Mouse (Mus musculus) cerebellum, postnatal 4 days (tissue): ENCODE measurements at regions not wholly inside any gene's neighbourhood (a gene's known extent, or its start where the extent isn't known, plus 50 kb on each side); places are given as distances from the start of the nearest gene placed in this dataset.

ENCODE experiments used
- DNase-seq, 2 experiments: peaks; one replicate each; pipeline ENCODE4 v3.0.0; 2022; ENCODE audit warnings: low spot score in 2 of 2, mixed read lengths in 1 of 2

DNA sequence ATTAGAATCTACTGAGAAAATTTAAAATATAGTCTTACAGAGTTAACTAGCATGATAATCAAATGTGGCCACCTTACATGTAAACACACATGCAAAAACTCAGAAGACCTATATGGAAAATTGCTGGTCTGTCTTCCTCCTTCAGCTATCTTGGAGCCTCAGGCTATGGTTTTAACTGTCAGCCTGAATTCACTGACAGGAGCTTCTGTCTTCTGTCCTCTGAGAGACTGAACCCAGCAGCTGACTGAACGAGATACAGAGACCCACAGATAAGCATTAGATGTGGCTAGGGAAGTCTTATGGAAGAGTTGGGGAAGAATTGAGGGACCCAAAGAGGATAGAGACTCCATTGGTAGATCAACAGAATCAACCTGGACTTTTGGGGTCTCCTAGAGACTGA lies 360.0 kb upstream of the Meox2 start:
- DNase-seq, result no peak

DNA sequence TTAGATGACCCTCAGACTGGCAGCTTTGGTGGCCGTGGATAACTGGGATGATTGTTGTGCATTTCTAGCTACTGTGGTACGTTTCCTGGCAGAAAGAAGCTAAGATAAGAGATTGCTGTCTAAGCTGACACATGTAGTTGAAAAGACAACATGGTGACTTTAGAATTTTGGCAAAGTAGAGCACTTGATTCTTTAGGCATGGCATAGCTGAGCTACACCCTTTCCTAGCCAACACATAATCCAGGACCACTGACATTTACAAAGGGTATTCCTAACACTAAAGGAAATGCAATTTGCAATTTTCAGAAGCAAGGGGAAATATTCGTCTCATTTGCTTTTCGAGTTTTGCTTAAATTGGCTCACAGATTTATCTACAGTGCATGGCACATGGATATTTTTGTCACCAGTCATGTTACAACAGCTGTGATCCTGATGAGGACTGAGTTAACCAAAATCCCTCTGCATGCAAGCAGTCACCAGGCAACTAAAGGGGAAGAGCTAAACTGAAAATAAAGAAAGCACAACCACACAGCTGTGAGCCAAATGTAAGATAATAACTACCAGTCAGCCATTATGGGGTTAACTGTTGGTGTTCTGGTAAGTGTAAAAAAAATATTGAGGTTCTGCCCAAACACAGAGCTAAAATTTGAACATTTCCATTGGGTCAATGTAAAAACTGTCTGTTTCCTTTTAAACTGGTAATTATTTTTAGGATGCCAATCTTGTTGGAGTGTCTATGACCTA lies 342.9 kb upstream of the Meox2 start:
- no peak for DNase-seq

DNA sequence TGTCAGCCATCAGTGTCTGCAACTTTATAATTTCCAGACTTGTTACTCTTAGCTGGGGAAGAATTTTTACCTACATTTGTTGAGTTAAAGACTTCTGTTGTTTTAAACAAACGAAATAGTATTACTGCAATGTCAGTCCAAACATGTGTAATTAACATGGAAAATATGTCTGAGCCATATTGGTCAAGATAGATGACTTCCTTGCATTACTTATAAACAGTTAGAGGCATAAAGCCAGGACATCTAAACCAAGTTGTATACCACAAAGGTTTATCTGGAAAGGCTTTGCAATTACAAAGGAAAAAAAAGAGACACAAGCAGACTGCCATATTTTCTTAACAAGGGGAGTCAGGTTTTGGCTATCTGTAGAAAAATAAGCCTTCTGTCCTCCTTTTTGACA lies 342.2 kb upstream of the Meox2 start:
- DNase-seq, result no peak

DNA sequence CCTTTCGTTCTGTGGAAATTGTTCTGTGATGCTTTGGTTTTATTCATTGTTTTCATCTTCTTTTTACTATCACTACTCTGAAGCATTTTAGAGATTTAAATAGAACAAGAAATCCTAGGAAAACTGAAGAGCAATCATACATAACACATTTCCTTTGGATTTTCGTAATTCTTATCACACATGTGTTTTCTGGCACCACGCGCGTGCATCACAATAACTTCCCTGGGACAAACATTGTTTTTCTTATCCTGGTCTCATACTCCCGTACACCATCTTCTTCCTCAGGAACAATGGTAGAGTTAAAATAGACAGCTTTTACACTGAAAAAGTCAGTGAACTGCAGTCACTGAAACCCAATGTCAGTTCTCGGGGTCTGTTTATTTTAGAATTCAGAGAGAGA lies 327.6 kb upstream of the Meox2 start:
- no peak for DNase-seq

DNA sequence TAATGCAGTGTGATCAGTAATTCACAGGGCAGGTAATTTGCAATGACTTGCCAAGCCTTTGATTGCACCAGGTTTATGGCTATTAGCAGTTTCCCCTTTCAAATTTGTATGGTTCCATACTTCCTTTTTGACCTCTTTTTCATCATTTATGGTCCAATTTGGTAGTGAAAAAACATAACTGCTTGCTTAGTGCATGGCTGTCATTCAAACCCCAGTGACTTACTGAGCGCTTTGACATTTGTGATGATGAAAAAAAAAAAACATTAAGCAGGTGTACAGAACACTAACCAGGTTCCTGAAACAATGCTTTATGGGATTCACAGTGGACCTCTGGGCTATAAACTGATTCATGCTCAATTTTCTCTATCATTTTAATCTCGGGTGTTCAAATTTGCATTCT lies 317.5 kb upstream of the Meox2 start:
- no peak for DNase-seq

DNA sequence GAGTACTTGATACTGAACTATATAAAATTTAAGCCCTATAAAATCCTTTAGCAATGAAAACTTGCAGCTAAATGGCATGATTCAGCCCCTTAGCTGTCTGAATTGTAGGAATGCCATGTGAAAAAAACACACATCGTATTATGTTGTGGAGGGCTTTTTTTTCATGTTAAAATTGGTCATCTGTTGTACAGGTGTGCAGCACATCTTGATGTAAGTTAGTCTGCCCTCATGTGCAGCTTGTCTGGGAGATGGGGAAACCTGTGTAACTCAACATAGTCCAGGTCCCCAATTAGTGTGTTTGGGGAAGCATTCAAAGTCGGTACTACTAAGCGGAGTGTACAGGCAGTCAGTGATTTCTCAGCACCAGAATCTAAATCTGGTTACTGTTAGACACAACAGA lies 316.9 kb upstream of the Meox2 start:
- no peak for DNase-seq

DNA sequence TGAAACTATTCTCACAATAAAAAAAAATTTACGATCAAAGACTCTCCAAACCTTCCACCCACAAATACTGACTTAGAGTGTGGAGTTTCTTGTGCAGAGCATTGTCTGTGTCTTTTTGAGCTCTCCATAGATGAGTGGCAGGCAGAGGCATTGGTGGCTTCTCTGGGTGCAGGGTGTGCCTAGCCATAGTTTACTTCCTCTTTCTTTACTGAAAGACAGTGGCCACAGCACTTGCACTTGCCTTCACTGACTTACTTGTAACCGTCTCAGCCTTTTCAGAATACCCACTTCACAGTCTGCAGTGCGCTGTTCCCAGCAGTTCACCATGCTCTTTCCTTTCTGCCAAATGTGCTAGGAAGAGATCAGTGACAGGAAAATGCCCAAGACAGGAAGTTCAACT lies 316.1 kb upstream of the Meox2 start:
- no peak for DNase-seq

DNA sequence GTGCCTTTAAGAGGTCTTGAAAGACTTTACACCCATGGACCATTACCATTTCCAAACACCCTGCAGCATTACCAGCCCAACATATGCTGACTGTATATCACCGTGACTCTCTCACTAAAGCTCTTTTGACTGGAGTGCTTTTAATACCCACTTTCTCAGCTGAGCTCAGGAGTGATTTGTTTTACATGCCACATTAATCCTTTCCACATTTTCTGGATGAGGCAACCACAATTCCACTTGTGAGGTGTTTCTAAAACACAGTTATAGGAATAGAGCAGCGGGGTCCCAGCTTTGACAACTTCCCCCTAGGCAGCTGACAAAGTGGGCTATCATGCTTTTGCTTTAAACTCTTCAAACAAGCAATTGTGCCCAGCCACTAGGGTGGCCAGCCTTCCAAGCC lies 314.5 kb upstream of the Meox2 start:
- no peak for DNase-seq

DNA sequence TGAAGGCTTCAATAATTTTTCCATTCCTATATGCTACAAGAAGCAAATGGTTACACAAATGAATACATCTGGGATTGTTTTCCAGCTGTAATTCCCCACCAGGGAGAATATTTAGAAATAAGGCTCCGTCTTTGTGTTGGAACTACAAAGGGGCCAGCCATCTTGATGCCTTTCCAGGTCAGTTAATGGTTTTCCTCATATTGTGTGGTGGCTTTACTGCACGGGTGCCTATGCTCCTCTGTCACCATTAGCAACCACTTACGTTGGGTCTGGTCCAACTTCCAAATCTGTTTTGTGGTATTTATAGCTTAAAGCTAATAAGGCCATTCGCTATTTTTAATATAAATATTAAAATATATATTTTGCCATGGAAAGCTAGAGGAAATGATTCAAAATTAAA lies 312.1 kb upstream of the Meox2 start:
- no peak for DNase-seq

DNA sequence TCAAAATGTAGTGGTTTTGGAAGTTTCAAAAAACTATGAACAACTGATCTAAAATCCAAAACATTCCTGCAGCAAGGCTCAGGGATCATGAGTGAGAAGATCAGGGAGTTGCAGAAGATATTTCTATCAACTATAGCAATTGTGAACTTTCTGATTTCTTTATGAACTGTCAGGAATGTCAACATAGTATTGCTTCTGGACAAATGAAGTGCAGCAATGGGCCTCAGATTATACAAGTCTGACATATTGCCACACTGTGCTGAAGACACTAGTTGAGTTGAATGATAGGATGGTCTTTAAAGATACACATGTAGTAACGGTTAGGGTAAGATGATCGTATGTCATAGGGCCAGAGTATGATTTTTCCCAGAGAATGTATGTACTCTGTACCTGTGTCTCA lies 290.4 kb upstream of the Meox2 start:
- no peak for DNase-seq

DNA sequence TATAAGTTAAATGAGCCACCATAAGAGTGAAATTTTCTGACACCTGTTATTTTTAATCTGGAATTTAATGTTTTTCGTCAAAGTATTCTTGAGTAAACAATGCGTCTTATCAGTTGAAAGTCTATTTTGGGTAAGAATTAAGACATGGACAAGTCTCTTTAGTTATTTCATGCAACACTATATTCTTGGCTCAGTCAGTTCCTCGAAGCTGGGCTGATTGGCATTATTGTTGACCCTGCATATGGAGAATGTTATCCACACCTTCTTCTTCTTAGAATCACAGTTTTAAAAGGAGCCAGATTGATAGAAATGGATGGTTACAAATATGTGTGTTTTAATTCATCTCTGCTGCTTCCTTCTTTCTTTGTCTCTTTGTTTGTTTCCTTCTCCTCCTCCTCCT lies 289.5 kb upstream of the Meox2 start:
- DNase-seq, result no peak

DNA sequence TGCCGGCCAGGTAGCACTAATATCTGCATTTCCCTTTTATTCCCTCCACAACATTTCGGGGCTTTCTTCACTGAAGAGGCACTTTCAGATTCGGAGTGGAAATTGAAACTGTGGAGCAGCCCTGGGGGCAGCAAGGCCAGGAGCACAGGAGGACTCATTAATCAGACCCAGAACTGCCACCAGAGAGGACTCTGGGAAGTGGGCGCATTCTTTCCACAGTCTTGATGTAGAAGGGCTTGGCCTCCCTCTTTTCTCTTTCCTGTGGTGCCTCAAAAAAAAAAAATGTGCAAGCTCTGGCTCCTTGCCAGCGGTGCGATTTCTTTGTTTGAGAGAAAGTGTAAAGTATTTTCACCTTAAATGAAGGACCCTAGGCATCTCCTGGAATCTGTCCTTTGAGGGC lies 281.6 kb upstream of the Meox2 start:
- no peak for DNase-seq

DNA sequence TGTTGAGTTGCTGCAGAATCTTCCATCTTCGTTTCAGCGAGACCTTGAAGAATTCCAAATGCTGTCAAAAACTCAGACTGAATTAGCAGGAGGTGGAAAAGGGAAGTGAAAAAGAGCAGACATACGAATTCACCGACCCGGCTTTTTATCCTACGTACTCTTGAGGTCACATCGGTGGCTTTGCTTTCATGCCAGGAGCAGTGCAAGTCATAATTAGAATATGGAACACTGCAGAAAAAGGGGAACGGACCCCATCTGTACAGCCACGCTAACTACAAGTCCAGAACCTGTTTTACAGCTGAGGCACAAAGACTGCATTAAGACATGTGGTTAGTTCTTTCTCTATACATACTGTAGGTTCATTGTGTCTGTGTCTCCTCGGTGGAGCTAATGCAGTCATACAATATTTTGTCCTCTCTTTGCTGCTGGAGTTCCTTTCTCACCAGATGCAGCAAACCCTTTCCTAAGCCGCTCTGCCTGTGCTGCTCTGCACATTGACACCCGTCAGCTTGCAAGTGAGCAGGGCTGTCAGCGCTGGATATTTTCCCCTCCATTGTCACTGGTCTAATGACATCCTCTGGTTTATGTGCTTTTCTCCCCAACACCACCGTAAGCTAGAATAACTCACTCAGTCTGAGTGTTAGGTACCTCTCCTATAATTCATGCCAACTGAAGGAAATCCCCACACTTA lies 276.9 kb upstream of the Meox2 start:
- no peak for DNase-seq

DNA sequence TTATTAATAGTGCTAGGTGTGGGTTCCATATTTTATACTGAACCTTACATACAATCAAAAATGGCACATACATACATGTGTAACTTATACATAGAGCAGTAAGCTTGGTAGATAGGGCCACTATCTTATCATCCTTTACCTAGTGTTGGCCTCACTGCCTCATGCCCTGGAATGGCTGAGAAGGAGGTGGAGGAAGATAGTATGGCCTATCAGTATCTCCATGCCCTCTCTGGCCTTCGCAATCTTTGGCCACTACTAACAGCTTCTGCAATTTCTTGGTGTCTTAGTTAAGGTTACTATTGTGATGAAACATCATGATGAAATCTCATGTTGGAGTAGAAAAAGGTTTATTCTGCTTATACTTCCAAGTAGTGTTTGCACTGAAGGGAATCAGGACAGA lies 265.4 kb upstream of the Meox2 start:
- DNase-seq, result no peak

DNA sequence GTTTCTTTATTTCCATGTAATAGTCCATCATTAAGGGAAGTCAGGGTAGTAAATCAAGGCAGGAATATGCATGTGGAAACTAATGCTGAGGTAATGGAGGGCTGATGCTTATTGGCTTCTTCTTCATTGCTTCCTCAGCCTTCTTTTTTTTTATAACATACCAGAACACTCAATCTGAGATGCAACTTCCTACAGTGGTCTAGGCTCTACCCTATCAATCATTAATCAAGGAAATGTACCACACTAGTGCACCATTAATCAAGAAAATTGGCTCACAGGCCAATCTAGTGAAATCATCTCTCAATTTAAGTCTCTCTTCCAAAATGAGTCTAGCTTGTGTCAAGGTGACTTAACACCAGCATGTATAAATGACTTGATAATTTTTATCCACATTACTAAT lies 263.2 kb upstream of the Meox2 start:
- no peak for DNase-seq

DNA sequence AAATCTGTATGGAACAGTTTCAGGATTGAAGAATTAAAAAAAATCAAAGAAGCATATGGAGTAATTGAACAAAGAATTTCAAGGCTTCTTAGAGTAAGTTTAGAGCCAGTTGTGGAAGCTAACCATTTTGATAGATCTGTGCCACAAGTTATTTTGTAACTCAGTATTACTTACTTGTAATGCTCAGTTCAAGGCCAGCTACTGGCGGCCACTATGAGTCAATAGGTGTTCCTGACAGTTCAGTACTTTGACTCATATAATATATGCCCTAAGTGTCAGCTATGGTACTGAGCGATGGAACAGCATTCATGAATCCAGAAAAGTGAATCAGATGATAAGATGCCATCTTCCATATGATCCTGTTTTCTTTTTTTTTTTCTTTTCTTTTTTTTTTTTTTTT lies 259.3 kb upstream of the Meox2 start:
- DNase-seq, result no peak

DNA sequence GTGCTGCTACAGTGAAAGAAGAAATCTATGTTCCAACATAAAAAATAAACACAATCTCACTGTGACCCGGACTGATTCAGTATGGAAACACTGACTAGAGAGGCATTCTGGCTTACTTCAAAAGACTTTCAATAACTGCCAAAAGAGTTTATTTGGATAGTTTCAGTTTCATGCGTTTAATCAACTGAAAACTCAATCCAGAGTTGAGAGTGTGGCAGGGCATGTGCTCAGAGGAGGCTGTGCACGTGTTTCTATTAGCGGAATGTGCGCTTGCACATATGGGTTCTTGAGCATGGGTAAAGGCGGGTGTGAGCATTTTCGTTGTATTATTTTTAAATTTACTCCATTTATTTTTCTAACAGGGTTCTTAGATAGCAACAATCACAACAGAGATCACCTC lies 245.2 kb upstream of the Meox2 start:
- DNase-seq, result no peak

DNA sequence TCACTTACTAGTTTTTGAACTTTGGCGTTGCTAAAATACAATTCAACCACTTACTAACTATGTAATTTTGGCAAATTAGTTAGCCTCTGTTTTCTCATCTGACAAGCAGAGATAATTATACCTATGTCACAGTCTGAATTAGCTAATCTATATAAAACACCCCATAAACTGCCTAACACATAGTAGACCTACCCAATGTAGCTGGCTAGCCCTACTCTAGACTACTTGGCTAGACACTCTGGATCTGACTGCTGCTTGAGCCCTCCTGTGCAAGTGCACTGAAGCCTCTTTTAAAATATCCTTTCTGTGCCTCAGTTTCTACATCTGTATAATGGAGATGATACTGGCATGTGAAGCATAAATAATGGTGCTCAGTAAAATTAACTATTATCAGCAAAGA lies 227.6 kb upstream of the Meox2 start:
- DNase-seq, result no peak

DNA sequence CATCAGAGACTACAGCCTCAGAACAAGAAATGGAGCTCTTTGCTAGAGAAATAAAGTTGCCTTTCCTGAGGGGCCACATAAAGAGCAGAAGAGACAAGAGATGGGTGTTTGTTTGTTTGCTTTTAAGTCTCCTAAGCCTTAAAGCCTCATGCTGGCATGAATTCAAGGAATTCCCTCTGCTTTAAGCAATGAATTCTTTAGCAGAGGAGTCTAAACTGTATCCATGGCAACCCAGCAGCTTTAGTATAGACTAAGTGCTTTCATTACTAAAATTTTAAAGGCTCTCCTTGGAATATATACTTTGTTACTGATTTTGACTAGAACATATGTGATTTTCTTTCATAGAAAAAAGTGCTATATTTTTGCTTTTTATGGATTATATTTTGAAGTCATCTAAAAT lies 195.0 kb upstream of the Meox2 start:
- no peak for DNase-seq

DNA sequence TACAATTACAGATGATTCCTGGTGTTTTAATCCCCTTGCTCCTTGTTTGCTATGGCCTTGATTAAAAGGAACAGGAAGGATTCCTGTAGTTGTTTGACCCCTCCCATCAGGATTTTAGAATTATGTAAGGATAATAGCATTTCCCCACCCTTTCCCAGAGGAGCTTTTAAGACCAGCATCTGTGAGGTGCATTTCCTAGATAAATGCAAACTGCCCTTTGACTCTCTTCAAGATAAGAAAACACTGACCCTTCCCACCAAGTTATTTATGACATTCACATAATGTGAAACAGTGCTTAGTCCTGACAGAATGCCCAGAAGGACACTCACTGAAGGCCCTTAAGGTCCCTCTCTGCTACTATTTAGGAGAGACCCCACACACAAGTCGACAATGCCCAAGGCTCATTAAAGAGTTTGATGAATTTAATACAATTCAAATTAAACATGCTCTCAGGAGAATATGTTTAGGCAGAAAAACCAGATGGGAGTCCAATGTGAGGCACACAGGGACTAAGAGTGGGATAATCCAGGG lies 190.7 kb upstream of the Meox2 start:
- no peak for DNase-seq

DNA sequence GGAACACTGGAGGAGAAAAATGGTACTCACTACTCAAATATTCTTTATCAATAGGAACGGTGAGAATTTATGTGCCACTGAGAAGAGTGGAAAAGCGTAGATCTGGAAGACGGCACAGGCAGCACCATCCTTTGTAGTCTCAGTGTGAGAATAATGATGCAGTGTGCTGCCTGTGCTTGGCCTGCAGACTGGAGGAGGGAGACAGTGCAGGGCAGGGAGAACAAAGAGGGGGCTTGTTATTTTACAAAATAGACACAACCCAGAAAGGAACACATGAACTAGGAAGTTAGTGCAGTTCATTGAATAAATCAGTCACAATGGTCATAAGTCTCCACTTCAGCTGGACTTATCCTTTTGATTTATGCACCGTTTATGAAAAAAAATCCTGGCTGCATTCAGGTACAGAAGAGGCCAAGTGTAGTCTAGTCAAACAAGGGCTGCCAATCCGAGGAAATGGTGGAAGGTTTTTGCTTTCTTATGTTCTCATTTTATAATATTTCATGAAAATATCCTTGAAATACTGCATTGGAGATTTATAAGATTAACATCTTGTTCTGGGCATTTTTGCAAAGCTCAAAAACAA lies 190.0 kb upstream of the Meox2 start:
- no peak for DNase-seq

DNA sequence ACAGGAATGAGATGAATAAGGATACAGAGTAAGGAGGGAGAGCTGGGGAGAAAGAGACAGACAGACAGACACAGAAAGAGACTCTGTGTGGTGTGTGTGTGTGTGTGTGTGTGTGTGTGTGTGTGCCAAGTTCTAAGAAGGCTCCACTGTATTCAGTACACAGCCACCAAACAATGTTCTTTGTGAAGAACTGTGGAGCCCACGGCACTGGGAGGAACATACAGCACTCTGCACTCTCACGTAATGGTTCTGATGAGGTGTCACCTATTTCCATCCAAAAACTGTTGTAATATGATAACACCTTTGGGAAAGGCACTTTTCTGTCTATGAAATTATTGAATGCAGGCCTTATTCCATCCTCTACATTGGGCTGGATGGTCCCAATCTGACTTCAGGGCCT lies 184.8 kb upstream of the Meox2 start:
- no peak for DNase-seq

DNA sequence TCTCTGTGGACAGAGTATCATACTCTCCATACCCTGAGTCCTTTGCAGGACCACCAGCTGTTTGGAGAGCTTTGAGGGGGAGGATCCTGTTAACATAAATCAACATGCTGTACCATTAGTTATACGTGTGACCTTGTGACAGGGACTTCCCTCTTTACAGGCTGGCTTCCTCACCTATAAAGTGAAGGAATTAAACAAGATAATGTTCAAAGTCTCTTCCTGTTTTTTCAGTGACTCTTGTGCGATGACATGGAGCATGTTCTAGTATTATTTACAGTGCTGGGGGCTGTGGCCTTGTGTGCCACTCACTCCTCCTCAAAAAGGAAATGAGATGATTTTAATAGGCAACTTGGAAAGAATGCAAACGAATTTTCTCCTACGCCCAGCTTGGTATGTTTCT lies 182.1 kb upstream of the Meox2 start:
- DNase-seq, result no peak
